Mouse (Mus musculus): ENCODE data around the gene Dab2ip.

DNA sequence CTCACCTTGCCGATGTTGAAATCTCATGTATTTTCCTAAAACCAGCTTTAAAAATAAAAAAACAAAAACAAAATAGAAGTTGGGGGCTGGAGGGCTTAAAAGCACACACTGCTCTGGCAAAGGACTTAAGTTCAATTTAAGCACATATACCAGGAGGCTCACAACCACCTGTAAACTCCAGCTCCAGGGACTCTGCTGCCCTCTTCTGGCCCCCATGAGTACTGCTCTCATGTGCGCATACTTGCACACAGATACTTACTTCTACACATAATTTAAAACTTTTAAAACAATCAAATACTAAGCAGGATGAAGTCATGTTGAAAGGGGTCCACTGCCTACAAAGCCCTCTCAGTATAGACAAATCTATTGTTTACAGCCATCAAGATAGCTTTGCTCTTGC, 176.9 kb downstream of the Dab2ip start:
- TF ChIP-seq EP300 (IDR thresholded peaks at IDR 0.05; ENCODE audit: low read depth) (no peak), CTCF (IDR thresholded peaks at IDR 0.05; ENCODE audit: low read depth) (0 out of 2 replicates have a peak, but pooled peaks have one; percentile 3)
